Mouse (Mus musculus) heart, embryonic 10.5 days (tissue): ENCODE data around the gene Mmp11. TPM values are rescaled to one million over a fixed set of nuclear protein-coding genes. Genes with fewer than 3 reads are reported as not detected.

Source experiments
- DNase-seq: peaks from one replicate; pipeline ENCODE4 v3.0.0-alpha.2; 2017; ENCODE audit warnings: low spot score
- H3K27ac ChIP-seq: fragments of 300-500 bp; sonication (generic); 2 replicates; pipeline ENCODE4 v1.5.1; 2016; ENCODE audit warnings: mild to moderate bottlenecking
- H3K27me3 ChIP-seq: fragments of 300-500 bp; sonication (generic); 2 replicates; pipeline ENCODE4 v1.6.1; 2016; ENCODE audit warnings: mild to moderate bottlenecking; ENCODE audit not compliant: poor library complexity, insufficient read depth, severe bottlenecking
- H3K36me3 ChIP-seq: fragments of 300-500 bp; sonication (generic); 2 replicates; pipeline ENCODE4 v1.6.1; 2016; ENCODE audit warnings: mild to moderate bottlenecking, moderate library complexity
- H3K4me1 ChIP-seq: fragments of 300-500 bp; sonication (generic); 2 replicates; pipeline ENCODE4 v1.6.1; 2016; ENCODE audit warnings: mild to moderate bottlenecking
- H3K4me3 ChIP-seq: fragments of 300-500 bp; sonication (generic); 2 replicates; pipeline ENCODE4 v1.5.1; 2016; ENCODE audit warnings: mild to moderate bottlenecking, moderate library complexity
- H3K9me3 ChIP-seq: fragments of 300-500 bp; sonication (generic); 2 replicates; pipeline ENCODE4 v1.6.1; 2016; ENCODE audit warnings: mild to moderate bottlenecking, moderate library complexity
- WGBS: fragments of 180-500 bp; shearing (Covaris S2); methylation state at CpG from one replicate; pipeline ENCODE4 v1.1.7; 2016; 5-methylcytosine and 5-hydroxymethylcytosine counted together
- polyA plus RNA-seq: library from polyadenylated mRNA; unstranded; fragments of >200 nt; fragmentation: Nextera tagmentation; extraction: Ambion mirVana; gene quantifications from 2 replicates; pipeline ENCODE4 v1.2.1, GENCODE M21; 2016

Gene Mmp11
- polyA plus RNA-seq, 1 experiment from 2014 or later, result 39.0 TPM

DNA sequence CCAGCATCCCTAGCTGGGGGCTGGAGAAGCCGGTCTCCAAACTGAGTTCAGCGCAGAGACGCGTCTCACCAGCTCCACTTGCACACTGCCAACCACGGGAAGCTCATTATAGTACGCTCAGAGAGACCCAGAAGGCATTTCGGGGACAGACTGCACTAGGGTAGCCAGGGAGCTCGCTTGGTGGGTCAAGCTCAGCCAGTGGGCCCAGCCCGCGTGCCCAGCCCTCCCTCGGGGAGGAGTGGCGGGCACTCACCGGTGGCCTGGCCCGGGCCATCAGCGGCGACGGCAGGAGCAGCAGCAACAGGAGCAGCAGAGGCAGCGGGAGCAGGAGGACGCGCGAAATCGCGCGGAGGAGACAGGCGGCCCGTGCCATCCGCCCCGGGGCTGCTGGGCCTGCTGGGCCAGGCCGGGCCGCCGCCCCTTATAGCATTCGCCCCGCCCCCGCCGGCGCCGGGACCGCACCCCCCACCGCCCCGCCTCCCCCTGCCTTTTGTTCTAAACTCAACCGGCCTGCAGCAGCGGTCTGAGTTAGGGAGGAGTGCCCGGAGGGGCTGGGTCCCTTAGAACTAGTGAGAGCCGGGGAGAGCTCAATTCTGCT lies 4.1 kb downstream of the Mmp11 start:
- H3K27ac ChIP-seq, result peak overlapping the region; percentile 94
- peaks cover 88% of the 10 kb centered on the region for H3K27me3 ChIP-seq
- peaks cover 7% of the 10 kb centered on the region for H3K36me3 ChIP-seq
- H3K4me1 ChIP-seq, result peaks cover 47% of the 10 kb centered on the region
- no peaks in the 10 kb centered on the region for H3K9me3 ChIP-seq
- no peak for DNase-seq
- peak overlapping the region; percentile 74 for H3K4me3 ChIP-seq
- WGBS, result 2% methylated on average over 38 of the region's 44 CpGs

DNA sequence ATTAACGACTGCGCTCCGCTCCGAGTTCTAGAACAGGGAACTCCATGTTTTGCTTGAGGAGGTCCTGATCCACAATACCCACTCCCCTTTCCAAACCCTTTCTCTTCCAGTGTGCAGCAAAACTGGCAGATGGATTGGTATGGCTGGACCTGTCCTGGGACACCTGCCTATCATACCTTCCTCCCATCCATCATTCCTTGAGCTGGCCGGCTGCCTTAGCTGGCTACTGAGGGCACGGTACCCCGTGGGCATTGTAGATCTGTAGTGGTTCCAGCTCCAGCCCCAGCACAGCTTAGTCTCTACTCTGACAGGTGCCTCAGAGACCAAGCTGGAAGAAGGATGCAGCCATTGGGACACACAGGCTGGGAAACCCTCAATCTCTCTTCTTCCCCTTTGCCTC lies 5.0 kb downstream of the Mmp11 start:
- no peak for DNase-seq
- Histone ChIP-seq H3K27ac (no peak overlapping the region), H3K27me3 (peaks cover 87% of the 10 kb centered on the region), H3K36me3 (peaks cover 16% of the 10 kb centered on the region), H3K4me3 (peak overlapping the region; percentile 74), H3K9me3 (no peaks in the 10 kb centered on the region), H3K4me1 (peaks cover 45% of the 10 kb centered on the region)
- 23% methylated on average over 7 of the region's 7 CpGs for WGBS

DNA sequence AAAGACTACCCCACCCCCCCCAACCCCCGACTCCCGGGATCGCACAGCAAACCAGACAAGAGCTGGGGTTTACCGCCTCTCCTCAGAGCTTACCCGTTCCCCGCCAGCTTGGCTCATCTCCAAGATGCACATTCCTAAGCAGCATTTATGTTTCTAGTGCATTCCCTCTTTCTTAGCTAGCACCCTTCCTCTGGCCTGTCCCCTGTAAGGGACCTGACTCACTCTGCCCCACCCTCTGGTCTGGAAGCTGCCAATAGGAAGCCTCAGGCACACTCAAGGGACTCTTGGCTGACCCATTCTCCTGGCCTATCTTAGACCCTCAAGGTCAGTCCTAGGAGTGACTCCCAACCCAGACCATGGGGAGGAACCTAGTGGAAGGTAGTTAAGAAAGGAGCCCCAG lies 6.0 kb downstream of the Mmp11 start:
- H3K27me3 ChIP-seq, result peaks cover 91% of the 10 kb centered on the region
- peaks cover 36% of the 10 kb centered on the region for H3K4me1 ChIP-seq
- H3K36me3 ChIP-seq, result peaks cover 22% of the 10 kb centered on the region
- DNase-seq, result no peak
- H3K4me3 ChIP-seq, result no peak overlapping the region
- WGBS, result 27% methylated on average over 6 of the region's 6 CpGs
- H3K27ac ChIP-seq, result no peak overlapping the region
- H3K9me3 ChIP-seq, result no peaks in the 10 kb centered on the region

DNA sequence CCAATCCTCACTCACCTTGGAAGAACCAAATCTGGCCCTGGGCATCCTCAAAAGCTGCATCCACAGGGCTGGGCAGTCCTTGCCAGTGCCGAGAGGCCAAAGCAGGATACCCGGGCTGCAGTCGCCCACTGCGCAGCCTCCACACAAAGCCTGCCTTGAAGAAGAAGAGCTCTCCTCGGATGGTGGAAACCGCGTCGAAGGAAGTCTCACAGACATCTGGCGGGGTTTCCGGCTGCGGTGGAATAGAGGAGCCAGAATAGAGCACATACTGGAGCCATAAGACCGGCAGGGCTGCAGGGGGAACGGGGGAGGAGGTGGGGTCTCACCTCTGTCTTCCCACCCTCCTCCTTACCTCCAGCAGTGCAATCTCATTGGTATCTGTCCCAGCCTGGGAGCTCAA lies 9.9 kb downstream of the Mmp11 start:
- WGBS, result 48% methylated on average over 13 of the region's 13 CpGs
- H3K27ac ChIP-seq, result no peak overlapping the region
- H3K36me3 ChIP-seq, result peaks cover 37% of the 10 kb centered on the region
- peaks cover 23% of the 10 kb centered on the region for H3K4me1 ChIP-seq
- H3K27me3 ChIP-seq, result peaks cover 61% of the 10 kb centered on the region
- no peak for DNase-seq
- no peaks in the 10 kb centered on the region for H3K9me3 ChIP-seq
- H3K4me3 ChIP-seq, result no peak overlapping the region

DNA sequence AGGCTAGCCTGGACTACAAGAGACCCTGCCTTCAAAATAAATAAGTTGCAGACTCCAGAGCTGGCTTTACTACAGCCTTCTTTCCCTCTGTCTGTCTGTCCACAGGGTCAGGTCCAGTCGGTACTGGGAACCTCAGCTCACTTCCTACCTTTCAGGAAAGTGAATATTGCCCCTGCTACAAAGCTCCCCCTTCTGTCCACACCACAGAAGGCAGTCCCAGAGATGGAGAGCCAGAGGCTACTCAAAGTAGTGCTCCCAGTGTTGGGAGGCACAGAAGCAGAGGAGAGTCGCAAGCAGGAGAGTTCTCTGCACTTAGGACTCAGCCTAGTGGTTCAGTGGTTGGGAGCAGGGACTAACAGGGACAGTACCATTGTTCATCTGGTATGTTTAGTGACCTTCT lies 12.0 kb downstream of the Mmp11 start:
- WGBS, result 66% methylated on average over 2 of the region's 2 CpGs
- H3K36me3 ChIP-seq, result peaks cover 37% of the 10 kb centered on the region

DNA sequence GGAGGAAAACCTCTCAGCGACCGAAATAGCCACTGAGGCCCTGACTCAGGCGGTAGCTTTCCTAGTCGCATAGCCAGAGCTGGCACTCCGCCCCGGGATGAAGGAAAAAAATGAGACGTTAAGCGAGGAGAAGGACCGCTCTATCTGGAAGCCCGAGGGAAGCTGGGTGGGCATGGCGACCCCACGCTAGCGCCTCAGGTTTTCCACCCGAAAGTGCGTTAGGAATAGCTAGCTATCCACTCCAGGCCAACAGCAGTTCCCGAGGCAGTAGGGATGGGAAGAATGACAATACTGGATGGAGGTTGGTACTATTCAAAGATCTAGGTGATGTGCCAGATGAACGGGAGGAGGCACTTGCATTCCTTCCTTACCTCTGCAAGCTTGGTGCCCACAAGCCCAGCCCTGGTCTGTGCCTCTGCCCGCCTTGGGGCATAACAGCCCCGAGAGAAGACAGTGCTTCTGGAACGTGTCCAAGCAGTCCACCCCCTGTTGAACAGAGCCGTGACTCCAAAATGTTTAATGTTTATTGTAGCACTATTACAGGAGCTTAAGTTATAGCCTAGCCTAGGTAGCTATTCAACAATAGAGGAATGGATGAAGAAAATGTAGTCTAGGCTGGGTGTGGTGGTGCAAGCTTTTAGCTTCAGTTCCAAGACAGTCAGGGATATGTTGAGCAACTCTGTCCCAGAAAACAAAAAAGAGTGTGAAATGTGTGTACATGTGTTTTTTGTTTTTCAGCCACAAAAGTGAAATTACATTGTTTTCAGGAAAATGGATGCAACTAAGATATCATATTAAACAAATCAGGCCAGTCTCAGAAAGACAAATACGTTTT lies 14.4 kb downstream of the Mmp11 start:
- Histone ChIP-seq H3K4me3 (peak overlapping the region; percentile 93), H3K36me3 (peaks cover 47% of the 10 kb centered on the region), H3K27ac (peak overlapping the region; percentile 99), H3K27me3 (peaks cover 16% of the 10 kb centered on the region), H3K9me3 (no peaks in the 10 kb centered on the region), H3K4me1 (peaks cover 41% of the 10 kb centered on the region)
- DNase-seq, result no peak
- WGBS, result 7% methylated on average over 22 of the region's 22 CpGs

More for the DNA sequence above, 12.0 kb downstream of the Mmp11 start:
- Histone ChIP-seq H3K27ac (no peak overlapping the region), H3K27me3 (peaks cover 40% of the 10 kb centered on the region), H3K9me3 (no peaks in the 10 kb centered on the region), H3K4me3 (no peak overlapping the region), H3K4me1 (peaks cover 30% of the 10 kb centered on the region)
- no peak for DNase-seq

DNA sequence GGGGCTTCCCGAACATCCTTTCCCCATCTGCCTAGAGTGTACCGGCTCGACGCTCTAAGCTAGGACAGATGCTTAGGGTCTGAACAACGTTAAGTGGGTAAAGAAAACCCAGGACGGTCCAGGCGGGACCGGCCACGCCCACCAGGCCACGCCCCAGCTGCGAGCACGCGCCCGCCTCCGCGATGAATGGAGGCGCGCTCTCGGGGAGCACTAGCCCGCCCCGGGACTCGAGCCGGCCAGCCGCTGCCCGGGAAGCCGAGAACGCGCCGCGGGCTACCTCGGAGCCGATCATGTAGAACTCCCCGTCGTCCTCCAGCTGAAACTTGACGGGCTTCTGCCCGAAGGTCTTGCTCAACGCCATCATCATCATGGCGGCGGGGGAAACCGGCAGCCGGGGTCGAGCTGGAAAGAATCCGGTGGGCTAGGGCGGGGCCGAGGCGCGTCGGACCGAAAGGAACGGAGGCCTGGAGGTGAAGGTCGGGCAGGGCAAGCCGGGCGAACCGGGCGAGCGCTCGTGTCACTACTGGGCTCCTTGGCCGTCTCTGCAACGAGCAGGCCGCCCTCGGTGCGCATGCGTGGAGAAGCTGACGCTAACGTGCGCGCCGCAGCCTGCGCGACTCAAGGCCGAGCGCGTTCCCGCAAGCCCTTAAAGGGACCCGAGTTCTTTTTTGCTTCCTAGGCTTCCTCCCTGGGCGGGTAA lies 15.1 kb downstream of the Mmp11 start, which contains the start of gene Smarcb1:
TSS of gene Smarcb1 (minus strand) at position 592 of the 700 bp plus-strand sequence.
- Histone ChIP-seq H3K36me3 (peaks cover 47% of the 10 kb centered on the region), H3K27ac (peak within 1 kb of the TSS; percentile 99), H3K27me3 (peaks cover 10% of the 10 kb centered on the region), H3K4me3 (peak within 1 kb of the TSS; percentile 93), H3K4me1 (peaks cover 40% of the 10 kb centered on the region), H3K9me3 (no peaks in the 10 kb centered on the region)
- under 1% methylated on average over 76 of the region's 76 CpGs for WGBS
- peak; percentile 97 for DNase-seq

DNA sequence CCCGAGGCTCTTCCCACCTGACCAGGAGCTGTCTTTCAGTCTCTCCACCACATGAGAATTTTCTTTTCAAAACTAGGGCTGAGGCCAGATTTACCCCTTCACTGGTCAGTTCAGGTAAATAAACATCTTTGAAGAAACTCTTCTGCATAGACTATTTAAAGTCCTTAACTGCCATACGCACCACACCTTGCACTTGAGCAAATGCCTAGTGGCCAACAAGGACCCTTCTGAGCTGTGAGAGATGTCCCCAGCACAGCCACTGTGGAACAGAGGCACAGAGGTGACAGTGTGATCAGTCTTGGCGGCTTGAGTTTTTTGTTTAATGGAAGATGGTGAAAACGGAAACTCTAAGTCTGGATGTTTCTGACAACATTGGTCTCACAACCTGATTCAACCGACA lies 17.3 kb downstream of the Mmp11 start:
- peaks cover 52% of the 10 kb centered on the region for H3K4me1 ChIP-seq
- H3K36me3 ChIP-seq, result peaks cover 53% of the 10 kb centered on the region
- no peak overlapping the region for H3K27ac ChIP-seq
- WGBS, result 91% methylated on average over 5 of the region's 5 CpGs
- H3K4me3 ChIP-seq, result no peak overlapping the region
- no peaks in the 10 kb centered on the region for H3K9me3 ChIP-seq
- no peak for DNase-seq
- H3K27me3 ChIP-seq, result no peaks in the 10 kb centered on the region

DNA sequence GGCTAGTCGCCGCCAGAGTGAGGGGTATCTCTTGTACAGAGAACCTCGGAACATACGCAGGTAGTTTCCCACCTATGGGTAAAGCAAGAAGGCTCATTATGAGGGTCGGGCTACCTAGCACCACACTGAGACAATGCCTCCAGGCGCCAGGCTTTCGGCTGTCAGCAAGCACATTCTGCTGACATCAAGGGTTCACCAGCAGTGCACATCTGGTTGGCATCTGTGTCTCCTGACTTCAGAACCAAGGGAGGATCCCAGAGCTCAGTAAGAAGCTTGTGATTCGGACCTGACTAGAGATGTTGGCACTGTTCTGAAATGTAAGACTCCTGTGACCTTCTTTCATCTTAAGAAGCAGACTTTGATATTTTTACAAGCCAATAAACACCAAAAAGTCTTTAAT lies 19.5 kb downstream of the Mmp11 start:
- no peak for DNase-seq
- peaks cover 54% of the 10 kb centered on the region for H3K4me1 ChIP-seq
- peaks cover 65% of the 10 kb centered on the region for H3K36me3 ChIP-seq
- no peak overlapping the region for H3K4me3 ChIP-seq
- 87% methylated on average over 8 of the region's 8 CpGs for WGBS
- H3K27ac ChIP-seq, result no peak overlapping the region
- H3K27me3 ChIP-seq, result no peaks in the 10 kb centered on the region
- no peaks in the 10 kb centered on the region for H3K9me3 ChIP-seq

DNA sequence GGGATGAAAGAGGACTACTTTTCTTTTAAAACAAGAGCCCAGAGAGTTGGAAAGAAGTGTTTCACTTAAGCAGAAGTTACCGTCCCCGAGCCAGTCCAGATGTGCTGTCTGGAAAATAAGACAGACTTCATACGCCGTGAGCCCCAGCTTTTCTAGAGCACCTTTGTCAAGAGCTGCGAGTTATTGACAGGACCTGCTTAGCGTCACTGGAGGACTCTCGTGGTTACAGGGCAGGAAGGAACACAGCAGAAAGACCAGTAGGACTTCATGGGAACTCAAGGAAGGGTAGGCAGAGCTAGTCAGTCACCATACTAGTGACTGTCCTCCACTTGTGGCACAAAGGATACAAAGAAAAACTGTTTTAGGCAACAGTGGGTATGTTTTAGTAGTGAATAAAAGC lies 20.7 kb downstream of the Mmp11 start:
- peaks cover 77% of the 10 kb centered on the region for H3K36me3 ChIP-seq
- H3K4me3 ChIP-seq, result no peak overlapping the region
- WGBS, result 46% methylated on average over 7 of the region's 7 CpGs
- H3K4me1 ChIP-seq, result peaks cover 48% of the 10 kb centered on the region; the same call in 1 of the 2 replicates
- H3K27me3 ChIP-seq, result no peaks in the 10 kb centered on the region
- no peaks in the 10 kb centered on the region for H3K9me3 ChIP-seq
- no peak for DNase-seq
- no peak overlapping the region for H3K27ac ChIP-seq

DNA sequence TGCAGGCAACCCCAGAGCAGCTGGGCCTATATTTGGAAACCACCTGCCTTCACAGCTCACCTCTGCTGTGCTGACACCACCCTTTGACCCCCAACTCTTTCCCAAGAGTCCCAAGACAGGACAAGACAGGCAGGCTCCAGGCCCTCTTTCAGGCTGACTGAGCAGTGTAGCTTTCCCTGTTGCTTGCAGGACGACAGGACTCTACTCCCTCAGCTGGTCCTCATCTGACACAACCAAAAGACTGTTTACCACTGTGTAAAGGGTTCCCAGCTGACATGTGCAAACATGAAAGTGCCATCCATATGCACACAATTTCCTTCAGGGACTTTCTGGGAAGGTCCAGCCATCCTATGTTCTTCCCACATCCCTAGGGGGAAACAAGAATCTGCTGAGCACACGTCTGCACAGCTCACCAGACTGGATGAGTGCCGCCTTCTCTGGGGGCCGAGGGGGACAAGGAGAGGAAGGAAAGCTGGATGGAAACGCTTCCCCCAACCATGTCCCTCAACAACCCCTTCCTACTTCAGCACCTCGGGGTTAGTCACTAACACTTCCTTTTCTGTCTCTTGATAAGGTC lies 23.2 kb downstream of the Mmp11 start:
- H3K9me3 ChIP-seq, result no peaks in the 10 kb centered on the region
- no peak overlapping the region for H3K4me3 ChIP-seq
- peaks cover 88% of the 10 kb centered on the region for H3K36me3 ChIP-seq
- H3K27ac ChIP-seq, result no peak overlapping the region
- no peak for DNase-seq
- 53% methylated on average over 6 of the region's 6 CpGs for WGBS
- peaks cover 29% of the 10 kb centered on the region; the same call in 1 of the 2 replicates for H3K4me1 ChIP-seq
- no peaks in the 10 kb centered on the region for H3K27me3 ChIP-seq

DNA sequence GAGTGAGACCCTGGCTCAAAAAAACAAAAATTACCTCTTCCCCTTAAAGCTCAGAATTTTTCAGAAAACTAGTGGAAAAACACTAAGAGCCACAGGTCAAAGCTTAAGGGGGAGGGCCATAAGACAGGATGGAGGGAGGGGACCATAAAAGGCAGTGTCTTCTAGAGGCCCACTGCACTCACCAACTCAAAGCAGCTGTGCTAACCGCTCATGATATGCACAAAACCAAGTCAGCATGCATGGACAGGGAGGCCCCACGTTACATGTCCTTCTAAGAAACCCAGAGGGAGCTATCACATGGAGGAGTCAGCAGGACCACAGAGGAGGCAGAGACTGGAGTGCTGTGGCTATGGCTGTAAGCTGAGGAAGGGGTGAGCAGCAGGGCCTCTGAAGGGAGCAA lies 25.6 kb downstream of the Mmp11 start:
- Histone ChIP-seq H3K36me3 (peaks cover 90% of the 10 kb centered on the region), H3K4me3 (no peak overlapping the region), H3K27me3 (no peaks in the 10 kb centered on the region), H3K9me3 (no peaks in the 10 kb centered on the region), H3K27ac (no peak overlapping the region), H3K4me1 (peaks cover 20% of the 10 kb centered on the region; the same call in 1 of the 2 replicates)
- WGBS, result 93% methylated on average over 2 of the region's 2 CpGs
- DNase-seq, result no peak
